Mouse (Mus musculus) liver, embryonic 15.5 days (tissue): ENCODE measurements at regions not wholly inside any gene's neighbourhood (a gene's known extent, or its start where the extent isn't known, plus 50 kb on each side); places are given as distances from the start of the nearest gene placed in this dataset.

Experiments
- ATAC-seq: fragments of 200-750 bp; cut with Nextera tagmentation; 2 replicates; pipeline ENCODE4 v1.8.0; 2017; ENCODE audit warnings: moderate number of reproducible peaks, mild to moderate bottlenecking, moderate library complexity; ENCODE audit not compliant: insufficient read depth
- H3K27ac ChIP-seq: fragments of 300-500 bp; sonication (generic); replicated peaks from 2 replicates; pipeline ENCODE4 v1.5.1; 2015; ENCODE audit warnings: mild to moderate bottlenecking, inconsistent platforms
- H3K27me3 ChIP-seq: fragments of 300-500 bp; sonication (generic); 2 replicates; pipeline ENCODE4 v1.6.1; 2015; ENCODE audit warnings: mild to moderate bottlenecking, inconsistent platforms
- H3K36me3 ChIP-seq: fragments of 300-500 bp; sonication (generic); replicated peaks from 2 replicates; pipeline ENCODE4 v1.6.1; 2015; ENCODE audit warnings: moderate library complexity, mild to moderate bottlenecking, inconsistent platforms
- H3K4me1 ChIP-seq: fragments of 300-500 bp; sonication (generic); replicated peaks from 2 replicates; pipeline ENCODE4 v1.6.1; 2015; ENCODE audit warnings: inconsistent platforms
- H3K4me2 ChIP-seq: fragments of 300-500 bp; sonication (generic); 2 replicates; pipeline ENCODE4 v1.6.1; 2015; ENCODE audit warnings: moderate library complexity, mild to moderate bottlenecking, inconsistent platforms
- H3K4me3 ChIP-seq: fragments of 300-500 bp; sonication (generic); replicated peaks from 2 replicates; pipeline ENCODE4 v1.5.1; 2015; ENCODE audit warnings: mild to moderate bottlenecking, inconsistent platforms
- H3K9ac ChIP-seq: fragments of 300-500 bp; sonication (generic); 2 replicates; pipeline ENCODE4 v1.6.1; 2015; ENCODE audit warnings: moderate library complexity, mild to moderate bottlenecking, inconsistent platforms
- H3K9me3 ChIP-seq: fragments of 300-500 bp; sonication (generic); replicated peaks from 2 replicates; pipeline ENCODE4 v1.6.1; 2016; ENCODE audit warnings: inconsistent platforms
- WGBS: fragments of 180-500 bp; shearing (Covaris S2); methylation state at CpG from one replicate; pipeline ENCODE4 v1.1.7; 2015; ENCODE audit warnings: mixed read lengths; ENCODE audit not compliant: insufficient replicate concordance; 5-methylcytosine and 5-hydroxymethylcytosine counted together

GRCm38 (mm10) chr13:97607221-97607723 lies 153.2 kb downstream of the Gm10260 start:
- no peaks in the 10 kb centered on the region for H3K4me1 ChIP-seq
- no peak overlapping the region for H3K4me3 ChIP-seq
- no peaks in the 10 kb centered on the region for H3K9me3 ChIP-seq
- WGBS = 14% methylated on average over 11 of the region's 11 CpGs
- no peaks in the 10 kb centered on the region for H3K36me3 ChIP-seq
- no peak overlapping the region for H3K9ac ChIP-seq
- no peak overlapping the region for H3K4me2 ChIP-seq
- ATAC-seq = no peak
- no peak overlapping the region for H3K27ac ChIP-seq
- no peaks in the 10 kb centered on the region for H3K27me3 ChIP-seq

GRCm38 (mm10) chr13:97604451-97604850 lies 156.0 kb downstream of the Gm10260 start:
- Histone ChIP-seq H3K4me1 (no peaks in the 10 kb centered on the region), H3K4me3 (no peak overlapping the region), H3K4me2 (no peak overlapping the region), H3K9ac (no peak overlapping the region), H3K27ac (no peak overlapping the region), H3K9me3 (no peaks in the 10 kb centered on the region), H3K27me3 (no peaks in the 10 kb centered on the region), H3K36me3 (no peaks in the 10 kb centered on the region)
- ATAC-seq = no peak
- 49% methylated on average over 3 of the region's 3 CpGs for WGBS

GRCm38 (mm10) chr13:97601135-97601730 lies 159.2 kb downstream of the Gm10260 start:
- H3K36me3 ChIP-seq = no peaks in the 10 kb centered on the region
- no peak overlapping the region for H3K4me2 ChIP-seq
- ATAC-seq = no peak
- no peak overlapping the region for H3K9ac ChIP-seq
- 71% methylated on average over 7 of the region's 7 CpGs for WGBS
- H3K27me3 ChIP-seq = no peaks in the 10 kb centered on the region
- no peak overlapping the region for H3K27ac ChIP-seq
- no peaks in the 10 kb centered on the region for H3K4me1 ChIP-seq
- no peak overlapping the region for H3K4me3 ChIP-seq
- no peaks in the 10 kb centered on the region for H3K9me3 ChIP-seq

- H3K27ac ChIP-seq = no peak overlapping the region
- H3K4me2 ChIP-seq = no peak overlapping the region
- 61% methylated on average over 7 of the region's 7 CpGs for WGBS
- H3K27me3 ChIP-seq = no peaks in the 10 kb centered on the region
- no peaks in the 10 kb centered on the region for H3K4me1 ChIP-seq
- H3K4me3 ChIP-seq = no peak overlapping the region
- H3K36me3 ChIP-seq = no peaks in the 10 kb centered on the region
- no peak overlapping the region for H3K9ac ChIP-seq
- no peaks in the 10 kb centered on the region for H3K9me3 ChIP-seq
- ATAC-seq = no peak
Measured at GRCm38 (mm10) chr13:97600136-97600535, 160.3 kb downstream of the Gm10260 start.

- WGBS = 69% methylated on average over 15 of the region's 15 CpGs
- H3K36me3 ChIP-seq = no peaks in the 10 kb centered on the region
- H3K4me1 ChIP-seq = no peaks in the 10 kb centered on the region
- H3K27ac ChIP-seq = no peak overlapping the region
- no peak for ATAC-seq
- H3K4me2 ChIP-seq = no peak overlapping the region
- no peak overlapping the region for H3K4me3 ChIP-seq
- H3K9me3 ChIP-seq = no peaks in the 10 kb centered on the region
- H3K27me3 ChIP-seq = no peaks in the 10 kb centered on the region
- H3K9ac ChIP-seq = no peak overlapping the region
Measured at GRCm38 (mm10) chr13:97598507-97599431, 161.7 kb downstream of the Gm10260 start.

- Histone ChIP-seq H3K36me3 (no peaks in the 10 kb centered on the region), H3K27ac (no peak overlapping the region), H3K9ac (no peak overlapping the region), H3K9me3 (no peaks in the 10 kb centered on the region), H3K4me2 (no peak overlapping the region), H3K4me3 (no peak overlapping the region), H3K27me3 (no peaks in the 10 kb centered on the region), H3K4me1 (no peaks in the 10 kb centered on the region)
- WGBS = 63% methylated on average over 4 of the region's 4 CpGs
- no peak for ATAC-seq
Measured at GRCm38 (mm10) chr13:97594851-97595250, 165.6 kb downstream of the Gm10260 start.

- 74% methylated on average over 8 of the region's 8 CpGs for WGBS
Measured at GRCm38 (mm10) chr13:97589626-97590025, 170.8 kb downstream of the Gm10260 start.

GRCm38 (mm10) chr13:97588085-97588484 lies 172.3 kb downstream of the Gm10260 start:
- H3K36me3 ChIP-seq = no peaks in the 10 kb centered on the region
- no peak overlapping the region for H3K4me2 ChIP-seq
- ATAC-seq = no peak
- H3K27me3 ChIP-seq = no peaks in the 10 kb centered on the region
- H3K4me1 ChIP-seq = no peaks in the 10 kb centered on the region
- no peaks in the 10 kb centered on the region for H3K9me3 ChIP-seq
- no peak overlapping the region for H3K9ac ChIP-seq
- no peak overlapping the region for H3K27ac ChIP-seq
- H3K4me3 ChIP-seq = no peak overlapping the region
- 71% methylated on average over 1 of the region's 1 CpGs for WGBS

More at GRCm38 (mm10) chr13:97589626-97590025, 170.8 kb downstream of the Gm10260 start:
- Histone ChIP-seq H3K27me3 (no peaks in the 10 kb centered on the region), H3K27ac (no peak overlapping the region), H3K4me3 (no peak overlapping the region), H3K36me3 (no peaks in the 10 kb centered on the region), H3K9ac (no peak overlapping the region), H3K4me1 (no peaks in the 10 kb centered on the region), H3K4me2 (no peak overlapping the region), H3K9me3 (no peaks in the 10 kb centered on the region)
- ATAC-seq = no peak

- H3K9me3 ChIP-seq = no peaks in the 10 kb centered on the region
- H3K27me3 ChIP-seq = no peaks in the 10 kb centered on the region
- H3K27ac ChIP-seq = no peak overlapping the region
- ATAC-seq = no peak
- H3K4me1 ChIP-seq = no peaks in the 10 kb centered on the region
- H3K4me3 ChIP-seq = no peak overlapping the region
- no peak overlapping the region for H3K4me2 ChIP-seq
- H3K36me3 ChIP-seq = no peaks in the 10 kb centered on the region
- WGBS = 69% methylated on average over 1 of the region's 1 CpGs
- H3K9ac ChIP-seq = no peak overlapping the region
Measured at GRCm38 (mm10) chr13:97587088-97587487, 173.3 kb downstream of the Gm10260 start.

GRCm38 (mm10) chr13:97584045-97584444 lies 176.4 kb downstream of the Gm10260 start:
- no peaks in the 10 kb centered on the region for H3K36me3 ChIP-seq
- no peak overlapping the region for H3K4me2 ChIP-seq
- no peaks in the 10 kb centered on the region for H3K9me3 ChIP-seq
- WGBS = 15% methylated on average over 4 of the region's 4 CpGs
- H3K27ac ChIP-seq = no peak overlapping the region
- ATAC-seq = no peak
- H3K4me1 ChIP-seq = no peaks in the 10 kb centered on the region
- no peak overlapping the region for H3K4me3 ChIP-seq
- no peak overlapping the region for H3K9ac ChIP-seq
- no peaks in the 10 kb centered on the region for H3K27me3 ChIP-seq

- H3K9me3 ChIP-seq = no peaks in the 10 kb centered on the region
- no peak overlapping the region for H3K4me2 ChIP-seq
- ATAC-seq = no peak
- H3K4me3 ChIP-seq = no peak overlapping the region
- no peak overlapping the region for H3K27ac ChIP-seq
- WGBS = 36% methylated on average over 4 of the region's 4 CpGs
- H3K36me3 ChIP-seq = no peaks in the 10 kb centered on the region
- H3K4me1 ChIP-seq = 0 out of 2 replicates have a peak, but pooled peaks cover 4% of the 10 kb centered on the region
- no peaks in the 10 kb centered on the region for H3K27me3 ChIP-seq
- no peak overlapping the region for H3K9ac ChIP-seq
Measured at GRCm38 (mm10) chr13:97581380-97581779, 179.1 kb downstream of the Gm10260 start.
